Mouse (Mus musculus): ENCODE results near the gene Use1.
A peak's percentile ranks its signal among the peaks of the same experiment; 100 is the strongest.

GRCm38 (mm10) chr8:71403107-71403885 lies 36.6 kb downstream of the Use1 start:
- TF ChIP-seq POLR2A (IDR thresholded peaks at IDR 0.05; ENCODE audit: insufficient read length, low read depth): no peak
- no peak for TF ChIP-seq CEBPB (IDR thresholded peaks at IDR 0.05; ENCODE audit: insufficient read depth, poor library complexity, severe bottlenecking)
- no peak for TF ChIP-seq MAX (IDR thresholded peaks at IDR 0.05; ENCODE audit: low read depth)
- TF ChIP-seq USF1 (IDR thresholded peaks at IDR 0.05; ENCODE audit: low read depth): no peak
- TF ChIP-seq E2F4 (IDR thresholded peaks at IDR 0.05; ENCODE audit: insufficient read depth): no peak
- no peak for TF ChIP-seq TCF3 (IDR thresholded peaks at IDR 0.05; ENCODE audit: insufficient read length, low read depth)
- no peak for TF ChIP-seq TCF12 (IDR thresholded peaks at IDR 0.05; ENCODE audit: insufficient read depth, poor library complexity, severe bottlenecking)
- peak; percentile 45 for TF ChIP-seq POLR2AphosphoS2 (IDR thresholded peaks at IDR 0.05; ENCODE audit: insufficient read length, low read depth)
- no peak for TF ChIP-seq MYOD1 (IDR thresholded peaks at IDR 0.05; ENCODE audit: control insufficient read depth in 1 of 3, insufficient read length in 2 of 3, low read depth in 2 of 3)
- no peak for TF ChIP-seq REST (IDR thresholded peaks at IDR 0.05; ENCODE audit: insufficient read depth, insufficient read length)

Measured in myocyte (in vitro differentiated cells).